Mouse (Mus musculus) olfactory bulb, adult 2 months (tissue): Measurements from ENCODE around the gene Gm49368.

Experiments
- CTCF ChIP-seq: fragments of 200-500 bp; IDR thresholded peaks from 2 replicates; pipeline ENCODE4 v1.5.1; 2012; ENCODE audit warnings: low read depth, mild to moderate bottlenecking, low read length, moderate library complexity; ENCODE audit not compliant: insufficient read depth
- POLR2A ChIP-seq: fragments of 200-500 bp; IDR thresholded peaks from 2 replicates; pipeline ENCODE4 v1.6.1; 2012; ENCODE audit warnings: mild to moderate bottlenecking, low read depth, low read length, moderate library complexity; ENCODE audit not compliant: insufficient read depth

DNA sequence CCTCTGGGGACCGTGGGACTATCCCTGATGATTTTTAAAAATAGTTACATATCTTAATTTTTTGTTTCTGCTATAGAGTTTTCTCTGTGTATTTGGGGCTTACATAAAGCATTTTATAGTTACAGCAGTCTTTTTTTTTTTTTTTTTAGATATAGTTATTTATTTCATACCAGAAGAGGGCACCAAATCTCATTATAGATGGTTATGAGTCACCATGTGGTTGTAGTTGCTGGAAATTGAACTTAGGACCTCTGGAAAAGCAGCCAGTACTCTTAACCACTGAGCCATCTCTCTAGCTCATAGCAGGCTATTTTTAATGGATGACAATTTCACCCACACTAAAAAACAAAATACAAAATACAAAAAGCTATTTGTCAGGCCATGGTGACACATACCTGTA is 35.7 kb downstream of the Gm49368 start:
- TF ChIP-seq CTCF (no peak), POLR2A (no peak)
